Mouse (Mus musculus): ENCODE data around the gene Arhgef10l.

Arhgef10l gene

GRCm38 (mm10) chr4:140665760-140666159, at the start of gene Arhgef10l:
TSS of gene Arhgef10l (minus strand) at chr4:140666012.
- no peak for DNase-seq (ENCODE audit: low spot score in 2 of 2)

GRCm38 (mm10) chr4:140714586-140714985, 48.8 kb upstream of the Arhgef10l start:
- no peak for DNase-seq (ENCODE audit: low spot score in 2 of 2)

GRCm38 (mm10) chr4:140713480-140714365, 47.9 kb upstream of the Arhgef10l start:
- peak; percentile 99 for DNase-seq (ENCODE audit: low spot score in 2 of 2)

GRCm38 (mm10) chr4:140711360-140711759, 45.5 kb upstream of the Arhgef10l start:
- no peak for DNase-seq (ENCODE audit: low spot score in 2 of 2)

DNA sequence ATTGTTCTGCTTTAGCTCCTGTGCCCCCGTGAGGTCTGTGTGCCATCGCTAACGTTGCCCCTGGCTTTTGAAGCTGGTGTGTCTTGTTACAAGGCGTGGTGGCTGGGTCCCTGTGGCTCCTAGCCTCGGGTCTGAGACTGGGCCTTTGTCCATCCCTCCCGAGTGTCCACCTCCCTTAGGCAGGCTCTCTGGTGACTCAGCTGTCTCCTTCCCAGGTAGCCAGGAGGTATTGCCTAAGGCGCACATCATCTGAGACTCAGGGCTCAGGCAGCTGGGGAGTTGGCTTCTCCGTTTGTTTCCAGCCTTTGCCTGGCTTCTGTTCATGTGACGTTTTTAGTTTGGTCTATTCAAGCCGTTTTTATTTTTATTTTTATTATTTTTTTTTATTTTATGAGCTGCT, 45.0 kb upstream of the Arhgef10l start:
- DNase-seq (ENCODE audit: low spot score in 2 of 2): no peak

- no peak for DNase-seq (ENCODE audit: low spot score in 2 of 2)
Observed at GRCm38 (mm10) chr4:140709617-140710016, 43.8 kb upstream of the Arhgef10l start.

DNA sequence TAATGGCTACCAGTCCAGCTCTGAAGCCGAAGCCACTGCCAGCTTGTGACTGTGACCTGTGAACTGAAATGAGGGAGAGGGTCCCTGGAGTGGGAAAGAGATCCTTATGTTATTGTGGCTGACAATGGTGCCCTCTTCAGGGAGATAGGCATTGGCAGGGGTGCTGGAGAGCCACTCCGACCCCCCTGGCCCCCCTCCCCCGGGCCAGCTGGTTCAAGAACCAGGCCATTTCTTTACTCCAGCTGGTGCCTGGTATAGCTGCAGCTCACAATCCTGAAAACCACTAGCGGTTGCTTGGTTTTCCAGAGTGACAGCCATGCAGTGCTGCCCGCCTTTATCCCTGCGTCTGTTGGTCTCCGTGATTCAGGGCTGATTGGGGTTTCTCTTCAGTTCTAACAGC, 43.3 kb upstream of the Arhgef10l start:
- DNase-seq (ENCODE audit: low spot score in 2 of 2): no peak

DNA sequence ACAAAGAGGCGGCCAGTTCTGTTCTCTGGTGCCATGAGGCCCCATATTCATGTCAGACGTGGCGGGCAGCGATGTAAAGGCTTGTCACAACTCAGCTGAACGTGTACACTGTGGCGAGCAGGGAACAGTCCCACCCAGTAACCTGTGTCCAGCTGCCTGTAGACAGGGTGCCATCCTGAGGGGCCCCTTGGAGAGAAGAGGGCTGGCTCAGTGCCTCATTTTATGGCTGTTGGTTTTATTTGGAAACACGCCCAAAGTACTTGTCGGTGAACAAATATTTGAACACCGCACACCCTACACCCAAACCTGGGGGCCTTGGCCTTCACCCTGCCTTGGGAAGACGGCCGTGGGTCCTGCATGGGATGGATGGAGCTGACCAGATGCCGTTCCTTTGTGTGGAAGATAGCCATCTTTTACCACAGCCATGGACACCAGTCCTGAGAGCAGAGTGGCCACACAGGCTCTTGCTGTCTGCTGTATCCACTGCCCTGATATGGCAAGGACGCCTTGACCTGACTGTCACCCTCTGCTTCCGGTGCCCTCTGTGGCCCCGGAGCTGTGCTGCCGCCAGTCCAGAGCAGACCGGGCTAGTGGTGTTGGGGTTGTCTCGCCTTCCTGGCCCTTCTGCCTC, 42.6 kb upstream of the Arhgef10l start:
- DNase-seq (ENCODE audit: low spot score in 2 of 2): no peak

GRCm38 (mm10) chr4:140707615-140708014, 41.8 kb upstream of the Arhgef10l start:
- no peak for DNase-seq (ENCODE audit: low spot score in 2 of 2)

DNA sequence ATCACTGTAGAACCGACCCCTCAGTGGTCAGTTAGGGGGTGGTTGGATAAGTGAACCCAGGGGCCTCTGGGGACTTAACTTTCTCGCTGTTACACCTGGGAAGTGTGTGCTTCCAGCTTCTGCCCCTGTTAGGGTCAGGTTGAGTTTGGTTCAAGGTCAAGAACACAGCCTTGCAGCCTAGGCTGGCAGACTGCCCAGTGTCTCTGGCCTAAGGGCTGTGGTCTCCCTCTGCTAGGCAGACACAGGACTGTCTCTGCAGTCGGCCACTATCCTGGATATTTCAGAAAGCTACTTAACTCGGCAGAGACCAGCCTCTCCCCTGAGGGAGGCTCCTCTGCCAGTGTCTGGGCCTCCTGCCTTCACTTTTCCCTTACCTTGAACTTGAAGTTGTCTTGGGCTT, 38.4 kb upstream of the Arhgef10l start:
- DNase-seq (ENCODE audit: low spot score in 2 of 2): no peak

DNA sequence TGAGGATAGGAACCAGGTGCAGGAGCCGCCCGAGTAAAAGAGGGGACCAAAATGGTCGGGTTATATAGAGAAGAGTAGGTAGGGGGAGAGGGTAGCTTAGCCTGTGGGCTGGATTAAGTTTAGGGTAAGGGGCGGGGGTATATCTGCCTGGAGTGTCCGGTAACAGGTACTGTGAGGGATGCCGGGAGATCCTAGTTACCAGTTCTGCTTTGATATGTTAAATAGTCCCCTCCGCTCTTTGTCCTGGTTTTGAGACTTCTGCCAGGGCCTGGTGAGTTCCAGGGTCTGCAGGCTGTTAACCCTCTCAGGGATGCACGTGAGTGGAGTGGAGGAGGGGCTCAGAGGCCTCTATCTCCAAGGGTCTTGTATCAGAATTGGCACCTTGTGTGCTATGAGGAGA, 37.8 kb upstream of the Arhgef10l start:
- DNase-seq (ENCODE audit: low spot score in 2 of 2): no peak

GRCm38 (mm10) chr4:140702611-140703327, 37.0 kb upstream of the Arhgef10l start:
- peak; percentile 68 to 69 for DNase-seq (ENCODE audit: low spot score in 2 of 2)

DNA sequence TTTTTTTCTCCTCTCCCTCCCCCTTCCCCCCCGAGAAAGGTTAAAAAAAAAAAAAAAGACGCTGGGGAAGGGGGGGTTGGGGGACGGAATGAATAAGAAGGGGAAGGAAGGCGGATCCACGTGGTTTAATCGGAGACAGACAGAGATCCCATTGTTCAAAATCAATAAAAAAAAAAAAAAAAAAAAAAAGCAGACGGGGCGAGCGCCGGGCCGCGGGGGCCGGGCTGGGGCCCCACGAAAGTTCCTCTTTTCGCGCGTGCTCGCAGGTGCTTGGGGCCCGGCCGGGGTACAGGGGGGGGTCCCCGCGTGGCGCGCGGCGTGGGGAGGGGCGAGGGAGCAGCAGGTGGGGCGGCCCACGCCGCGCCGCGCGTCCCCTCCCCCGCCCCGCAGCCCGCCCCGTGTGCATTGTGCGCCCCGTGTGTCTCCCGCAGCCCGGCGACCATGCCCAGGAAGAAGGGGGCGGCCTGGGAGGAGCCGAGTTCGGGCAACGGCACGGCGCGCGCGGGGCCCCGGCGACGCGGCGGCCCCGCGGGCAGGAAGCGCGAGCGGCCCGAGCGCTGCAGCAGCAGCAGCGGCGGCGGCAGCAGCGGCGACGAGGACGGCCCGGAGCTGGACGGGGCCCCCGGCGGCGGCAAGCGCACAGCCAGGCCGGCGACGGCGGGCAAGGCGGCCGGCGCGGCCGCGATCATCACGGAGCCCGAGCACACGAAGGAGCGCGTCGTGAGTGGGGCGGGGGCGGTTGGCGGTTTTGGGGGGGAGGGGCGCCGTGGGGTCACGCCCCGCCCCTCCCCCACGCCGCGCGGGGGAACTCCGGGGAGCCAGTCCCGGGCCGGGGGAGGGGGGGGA, 36.1 kb upstream of the Arhgef10l start:
- DNase-seq (ENCODE audit: low spot score in 2 of 2): no peak

GRCm38 (mm10) chr4:140701049-140701715, 35.4 kb upstream of the Arhgef10l start:
- peak; percentile 72 to 77 for DNase-seq (ENCODE audit: low spot score in 2 of 2)

DNA sequence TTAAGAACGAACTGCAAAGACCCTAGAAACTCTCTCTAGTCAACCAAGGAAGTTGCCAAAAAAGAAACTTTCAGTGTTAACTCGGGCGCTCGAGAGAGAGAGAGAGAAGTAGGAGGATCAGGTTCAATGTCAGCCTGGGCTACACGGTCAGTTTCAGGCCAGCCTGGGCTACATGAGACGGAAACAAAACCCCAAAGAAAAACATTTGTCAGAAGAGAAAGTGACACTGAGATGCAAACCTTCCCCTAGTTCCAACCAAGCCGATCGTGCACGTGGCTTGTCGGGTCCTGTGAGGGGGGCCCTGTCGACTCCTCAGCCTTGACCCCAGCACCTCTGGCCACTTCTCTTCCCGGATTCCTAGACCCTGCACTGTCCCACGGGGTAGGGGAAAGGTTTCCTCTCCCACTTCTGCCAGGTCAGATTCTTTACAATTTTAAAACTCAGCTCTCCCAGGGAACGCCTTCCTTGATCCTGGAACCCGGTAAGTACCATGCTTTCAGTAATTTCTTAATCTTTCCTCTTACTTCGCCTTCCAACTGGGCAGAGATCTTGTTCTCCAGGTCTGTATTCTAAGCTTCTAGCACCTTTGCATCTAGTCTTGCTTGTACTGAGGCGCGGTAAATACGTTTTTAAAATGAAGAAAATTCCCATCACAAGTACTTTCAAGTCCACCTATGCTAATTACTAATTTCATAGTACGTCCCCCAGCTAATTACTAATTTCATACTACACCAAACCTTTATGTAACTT, 34.6 kb upstream of the Arhgef10l start, which contains the start of gene Rcc2:
Gene Rcc2, plus strand, starts transcription at position 273 of the 750 bp plus-strand sequence.
- no peak for DNase-seq (ENCODE audit: low spot score in 2 of 2)

GRCm38 (mm10) chr4:140699441-140700127, 33.8 kb upstream of the Arhgef10l start:
- peak; percentile 72 to 76 for DNase-seq (ENCODE audit: low spot score in 2 of 2)

DNA sequence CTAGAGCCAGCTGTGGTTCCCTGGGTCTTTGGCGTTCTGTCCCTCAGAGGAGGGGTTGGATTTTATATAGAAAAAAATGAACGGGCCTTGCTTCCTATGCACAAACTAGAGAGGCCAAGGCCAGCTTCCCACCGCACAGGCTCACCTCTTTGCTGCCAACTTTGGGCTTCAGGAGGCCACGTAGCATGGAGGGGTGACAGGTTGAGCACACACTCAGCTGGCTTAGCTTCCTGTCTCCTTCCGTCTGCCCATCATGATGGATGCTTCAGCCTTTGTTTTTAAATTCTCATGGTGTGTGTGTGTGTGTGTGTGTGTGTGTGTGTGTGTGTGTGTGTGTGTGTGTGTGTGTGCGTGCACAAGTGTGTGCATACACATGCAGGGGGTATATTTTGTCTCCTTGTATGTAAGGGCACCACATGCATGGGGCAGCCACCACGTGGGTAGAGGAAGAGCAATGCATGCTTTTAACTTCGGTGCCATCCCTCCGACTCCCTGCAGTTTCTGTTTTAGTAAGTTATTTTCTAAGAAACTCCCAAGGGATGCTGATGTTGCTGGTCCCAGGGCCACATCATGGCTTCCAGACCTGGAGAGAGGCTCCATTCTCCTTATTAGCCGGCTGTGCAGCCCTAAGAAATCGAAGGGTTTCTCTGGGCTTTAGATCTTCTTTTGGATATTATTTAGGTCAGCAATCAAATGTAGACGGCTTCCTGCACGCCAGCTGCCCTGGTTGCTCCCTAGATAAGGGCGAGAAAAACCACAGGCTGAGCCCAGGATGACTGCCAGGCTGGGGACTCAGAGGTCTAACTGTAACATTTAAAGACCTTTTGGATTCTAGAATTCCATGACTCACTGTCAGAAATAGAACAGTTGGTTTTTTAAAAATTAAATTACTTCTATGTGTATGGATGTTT, 30.1 kb upstream of the Arhgef10l start:
- no peak for DNase-seq (ENCODE audit: low spot score in 2 of 2)

DNA sequence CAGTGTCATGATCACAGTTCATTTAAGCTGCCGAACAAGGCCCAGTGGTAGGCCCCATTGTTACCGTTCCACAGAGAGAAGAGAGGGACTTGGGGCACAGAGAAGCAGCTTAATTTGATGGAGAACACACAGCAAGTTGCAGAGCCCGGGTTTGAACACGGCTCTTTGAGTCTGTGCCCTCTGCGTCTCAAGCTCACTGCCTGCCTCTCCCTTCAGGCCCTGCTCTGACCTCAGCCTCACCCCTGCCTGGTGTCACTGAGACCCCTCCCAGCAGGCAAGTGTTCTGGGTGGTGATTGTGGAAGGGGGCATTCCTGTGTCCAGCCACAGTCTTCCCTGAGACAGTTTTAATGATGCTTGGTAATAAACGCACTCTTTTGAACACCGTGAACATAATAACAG, 29.3 kb upstream of the Arhgef10l start:
- DNase-seq (ENCODE audit: low spot score in 2 of 2): no peak

All from right cerebral cortex, adult 2 months (tissue).